Mouse (Mus musculus) midbrain, embryonic 16.5 days (tissue): Measurements from ENCODE around the gene Naa16. TPM values are rescaled to one million over a fixed set of nuclear protein-coding genes. Genes with fewer than 3 reads are reported as not detected.

Experiments used
- ATAC-seq: fragments of 200-750 bp; cut with Nextera tagmentation; 2 replicates; pipeline ENCODE4 v1.8.0; 2017; ENCODE audit warnings: moderate TSS enrichment
- H3K27ac ChIP-seq: fragments of 300-500 bp; sonication (generic); 2 replicates; pipeline ENCODE4 v1.5.1; 2014; ENCODE audit warnings: mild to moderate bottlenecking, low read length, mixed read lengths
- H3K27me3 ChIP-seq: fragments of 300-500 bp; sonication (generic); 2 replicates; pipeline ENCODE4 v1.6.1; 2014; ENCODE audit warnings: low read depth, low read length, mixed read lengths; ENCODE audit not compliant: control insufficient read depth, insufficient read depth
- H3K36me3 ChIP-seq: fragments of 300-500 bp; sonication (generic); 2 replicates; pipeline ENCODE4 v1.6.1; 2014; ENCODE audit warnings: mild to moderate bottlenecking, low read length, moderate library complexity, mixed read lengths; ENCODE audit not compliant: control insufficient read depth, insufficient read depth
- H3K4me1 ChIP-seq: fragments of 300-500 bp; sonication (generic); 2 replicates; pipeline ENCODE4 v1.6.1; 2014; ENCODE audit warnings: mild to moderate bottlenecking, low read length, mixed read lengths; ENCODE audit not compliant: control insufficient read depth, insufficient read depth
- H3K4me2 ChIP-seq: fragments of 300-500 bp; sonication (generic); 2 replicates; pipeline ENCODE4 v1.6.1; 2014; ENCODE audit warnings: mild to moderate bottlenecking, low read length, mixed read lengths
- H3K4me3 ChIP-seq: fragments of 300-500 bp; sonication (generic); 2 replicates; pipeline ENCODE4 v1.5.1; 2014; ENCODE audit warnings: low read depth, mild to moderate bottlenecking, low read length, moderate library complexity, mixed read lengths
- H3K9ac ChIP-seq: fragments of 300-500 bp; sonication (generic); 2 replicates; pipeline ENCODE4 v1.6.1; 2014; ENCODE audit warnings: low read depth, low read length, mixed read lengths
- H3K9me3 ChIP-seq: fragments of 300-500 bp; sonication (generic); replicated peaks from 2 replicates; pipeline ENCODE4 v1.6.1; 2014; ENCODE audit warnings: mild to moderate bottlenecking, low read length, mixed read lengths; ENCODE audit not compliant: control insufficient read depth, poor library complexity, severe bottlenecking
- WGBS: fragments of 180-500 bp; shearing (Covaris S2); extraction: QIAGEN DNeasy Blood & Tissue Kit; methylation state at CpG from one replicate; pipeline ENCODE4 v1.1.7; 2014; 5-methylcytosine and 5-hydroxymethylcytosine counted together
- polyA plus RNA-seq: library from polyadenylated mRNA; unstranded; fragments of >200 nt; fragmentation: Nextera tagmentation; extraction: Ambion mirVana; gene quantifications from 2 replicates; pipeline ENCODE4 v1.2.1, GENCODE M21; 2015

Gene Naa16
- polyA plus RNA-seq, 1 experiment from 2014 or later: 17.1 TPM

DNA sequence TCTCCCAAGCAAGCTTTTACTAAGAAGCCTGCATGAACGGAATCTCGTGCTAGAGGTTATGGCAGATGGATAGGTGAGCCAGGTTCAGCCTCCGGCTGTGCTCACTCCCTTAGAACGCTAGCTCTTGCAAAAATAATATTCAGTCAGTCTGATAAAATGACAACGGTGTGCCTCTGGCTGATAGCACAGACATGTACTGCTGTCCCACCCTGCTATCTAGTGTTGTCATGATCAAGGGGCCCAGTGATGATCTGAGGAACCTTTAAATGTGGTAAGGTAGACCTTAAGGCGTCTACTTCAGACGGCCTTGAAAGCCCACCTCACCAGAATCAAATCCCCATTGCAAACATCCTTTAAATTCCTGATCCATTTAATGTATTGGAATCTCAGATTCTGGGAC is 94.4 kb downstream of the Naa16 start:
- no peaks in the 10 kb centered on the region for H3K36me3 ChIP-seq
- no peak for ATAC-seq
- peak overlapping the region; percentile 7; the same call in 1 of the 2 replicates for H3K4me2 ChIP-seq
- WGBS: 64% methylated on average over 7 of the region's 7 CpGs
- H3K9me3 ChIP-seq: no peaks in the 10 kb centered on the region
- H3K4me1 ChIP-seq: peaks cover 19% of the 10 kb centered on the region
- H3K4me3 ChIP-seq: no peak overlapping the region
- peaks cover 4% of the 10 kb centered on the region for H3K27me3 ChIP-seq
- no peak overlapping the region for H3K27ac ChIP-seq
- no peak overlapping the region for H3K9ac ChIP-seq

DNA sequence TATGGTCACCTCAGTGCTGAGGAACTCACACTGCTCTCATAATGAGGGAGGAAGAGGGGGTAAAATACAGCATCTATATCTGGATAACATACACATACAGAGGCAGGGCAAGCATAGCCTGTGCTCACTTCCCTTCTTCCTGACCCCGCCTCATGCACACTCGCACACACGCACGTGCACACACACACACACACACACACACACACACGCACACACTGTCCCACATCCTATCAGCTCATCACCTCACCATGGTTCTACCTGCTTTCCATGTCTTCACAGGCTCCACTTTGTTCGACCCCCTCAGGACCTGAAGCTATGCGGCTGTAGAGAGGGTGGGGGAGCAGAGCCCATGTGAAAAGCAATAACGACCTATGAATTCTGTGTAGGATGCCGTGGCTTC is 95.0 kb downstream of the Naa16 start:
- Histone ChIP-seq H3K27me3 (peaks cover 4% of the 10 kb centered on the region), H3K9ac (no peak overlapping the region), H3K36me3 (no peaks in the 10 kb centered on the region), H3K4me2 (no peak overlapping the region), H3K4me3 (no peak overlapping the region), H3K27ac (no peak overlapping the region), H3K9me3 (no peaks in the 10 kb centered on the region), H3K4me1 (peaks cover 18% of the 10 kb centered on the region)
- ATAC-seq: no peak
- 83% methylated on average over 9 of the region's 9 CpGs for WGBS

- H3K36me3 ChIP-seq: no peaks in the 10 kb centered on the region
- peaks cover 14% of the 10 kb centered on the region for H3K4me1 ChIP-seq
- no peak overlapping the region for H3K4me3 ChIP-seq
- ATAC-seq: no peak
- H3K4me2 ChIP-seq: no peak overlapping the region
- no peak overlapping the region for H3K9ac ChIP-seq
- H3K9me3 ChIP-seq: no peaks in the 10 kb centered on the region
- 77% methylated on average over 5 of the region's 5 CpGs for WGBS
- H3K27me3 ChIP-seq: peaks cover 3% of the 10 kb centered on the region
- no peak overlapping the region for H3K27ac ChIP-seq
These were observed 95.6 kb downstream of the Naa16 start for GRCm38 (mm10) chr14:79294950-79295349.

DNA sequence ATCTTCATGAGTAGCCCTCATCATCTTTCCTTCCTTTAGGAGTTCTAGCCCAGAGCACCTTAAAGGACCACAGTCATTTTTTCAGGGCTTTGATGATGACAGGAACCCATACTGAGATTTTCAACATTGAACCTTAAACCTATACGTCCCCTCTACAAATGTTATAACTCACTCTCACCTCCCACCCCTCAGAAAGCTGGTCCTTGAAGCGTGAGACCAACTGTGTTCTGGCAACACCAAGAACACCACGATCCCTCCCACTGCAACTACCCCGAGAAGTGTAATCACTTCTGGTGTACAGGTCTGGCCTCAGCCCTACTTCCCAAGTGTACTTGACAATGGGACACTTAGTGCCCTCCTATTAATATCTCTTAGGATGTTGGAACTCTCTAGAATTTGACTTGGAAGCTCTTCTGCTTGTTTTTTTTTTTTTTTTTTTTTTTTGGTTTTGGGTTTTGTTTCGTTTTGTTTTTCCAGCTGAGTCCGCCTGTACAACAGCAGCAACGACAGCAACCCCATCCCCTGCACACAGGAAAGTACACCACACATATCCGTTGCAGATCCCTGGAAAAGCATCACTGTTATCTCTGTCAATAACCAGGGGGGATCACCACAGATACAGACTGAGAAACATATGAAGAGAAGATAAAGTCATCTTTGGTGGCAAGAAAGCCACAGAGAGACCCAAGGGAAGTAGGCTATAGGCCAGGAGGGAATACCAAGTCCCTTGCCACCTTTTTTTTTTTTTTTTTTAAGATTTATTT is 96.3 kb downstream of the Naa16 start:
- Histone ChIP-seq H3K4me1 (peaks cover 14% of the 10 kb centered on the region), H3K27me3 (no peaks in the 10 kb centered on the region), H3K9me3 (no peaks in the 10 kb centered on the region), H3K27ac (no peak overlapping the region), H3K4me2 (no peak overlapping the region), H3K36me3 (no peaks in the 10 kb centered on the region), H3K9ac (no peak overlapping the region), H3K4me3 (no peak overlapping the region)
- ATAC-seq: no peak
- 88% methylated on average over 8 of the region's 8 CpGs for WGBS

GRCm38 (mm10) chr14:79293119-79293780 is 97.3 kb downstream of the Naa16 start:
- ATAC-seq: no peak
- Histone ChIP-seq H3K9ac (no peak overlapping the region), H3K27me3 (no peaks in the 10 kb centered on the region), H3K27ac (no peak overlapping the region; the same call in 1 of the 2 replicates), H3K36me3 (no peaks in the 10 kb centered on the region), H3K4me1 (peaks cover 17% of the 10 kb centered on the region), H3K4me2 (no peak overlapping the region), H3K4me3 (no peak overlapping the region), H3K9me3 (no peaks in the 10 kb centered on the region)
- 36% methylated on average over 9 of the region's 16 CpGs for WGBS

- WGBS: 76% methylated on average over 4 of the region's 4 CpGs
- peaks cover 13% of the 10 kb centered on the region for H3K4me1 ChIP-seq
- no peaks in the 10 kb centered on the region for H3K36me3 ChIP-seq
- no peaks in the 10 kb centered on the region for H3K27me3 ChIP-seq
- no peak overlapping the region for H3K4me3 ChIP-seq
- H3K4me2 ChIP-seq: no peak overlapping the region
- H3K9me3 ChIP-seq: no peaks in the 10 kb centered on the region
- no peak overlapping the region for H3K27ac ChIP-seq
- no peak for ATAC-seq
- H3K9ac ChIP-seq: no peak overlapping the region
These were observed 98.9 kb downstream of the Naa16 start for GRCm38 (mm10) chr14:79291629-79292028.

GRCm38 (mm10) chr14:79290683-79291425 is 99.7 kb downstream of the Naa16 start:
- Histone ChIP-seq H3K27me3 (no peaks in the 10 kb centered on the region), H3K4me3 (no peak overlapping the region), H3K9me3 (no peaks in the 10 kb centered on the region), H3K4me2 (peak overlapping the region; percentile 40), H3K27ac (peak overlapping the region; percentile 20; the same call in 1 of the 2 replicates), H3K36me3 (no peaks in the 10 kb centered on the region), H3K9ac (no peak overlapping the region), H3K4me1 (peaks cover 12% of the 10 kb centered on the region)
- 12% methylated on average over 15 of the region's 15 CpGs for WGBS
- peak; percentile 57 for ATAC-seq

DNA sequence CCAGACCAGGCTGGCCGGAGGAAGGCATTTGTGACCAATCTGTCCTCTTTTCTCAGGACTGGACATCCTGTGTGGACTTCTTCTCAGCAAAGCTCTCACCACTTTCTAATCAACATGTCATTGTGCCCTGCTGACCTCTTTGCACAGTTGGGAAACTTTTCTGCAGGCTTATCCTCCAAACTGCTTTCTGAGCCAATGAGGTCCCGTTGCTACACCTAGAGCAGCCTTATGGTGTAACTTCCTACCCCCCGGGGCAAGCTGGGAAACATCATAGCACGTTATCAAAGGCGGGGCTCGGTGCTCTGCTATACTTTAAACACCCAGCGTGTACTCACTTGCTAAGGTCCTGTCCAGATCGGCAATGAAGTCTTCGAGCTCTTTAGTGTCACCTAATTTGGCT is 100.7 kb downstream of the Naa16 start:
- Histone ChIP-seq H3K9me3 (no peaks in the 10 kb centered on the region), H3K4me1 (peaks cover 9% of the 10 kb centered on the region), H3K4me2 (no peak overlapping the region), H3K27ac (no peak overlapping the region), H3K27me3 (no peaks in the 10 kb centered on the region), H3K36me3 (no peaks in the 10 kb centered on the region), H3K9ac (no peak overlapping the region), H3K4me3 (no peak overlapping the region)
- WGBS: 44% methylated on average over 9 of the region's 9 CpGs
- no peak for ATAC-seq

DNA sequence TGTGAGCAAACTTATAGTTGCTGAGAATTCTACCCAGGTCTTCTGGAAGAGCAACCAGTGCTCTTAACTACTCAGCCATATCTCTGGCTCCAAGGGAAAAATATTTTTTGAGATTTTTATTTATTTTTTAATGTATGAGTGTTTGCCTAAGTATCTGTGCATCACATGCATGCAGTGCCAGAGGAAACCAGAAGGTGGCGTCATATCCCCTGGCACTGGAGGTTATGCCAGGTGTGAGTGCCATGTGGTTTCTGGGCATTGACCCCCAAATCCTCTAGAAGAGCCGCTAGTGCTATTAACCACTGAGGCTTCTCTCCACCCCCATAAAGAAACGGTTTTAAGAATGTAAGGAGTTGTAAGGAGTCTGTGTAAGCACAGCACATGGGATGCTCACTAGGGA is 102.3 kb downstream of the Naa16 start:
- no peak for ATAC-seq
- Histone ChIP-seq H3K4me1 (peaks cover 7% of the 10 kb centered on the region; the same call in 1 of the 2 replicates), H3K9me3 (0 out of 2 replicates have a peak, but pooled peaks cover 2% of the 10 kb centered on the region), H3K27me3 (no peaks in the 10 kb centered on the region), H3K9ac (no peak overlapping the region), H3K36me3 (no peaks in the 10 kb centered on the region), H3K27ac (no peak overlapping the region), H3K4me3 (no peak overlapping the region), H3K4me2 (no peak overlapping the region)
- WGBS: 66% methylated on average over 3 of the region's 3 CpGs
